Mouse (Mus musculus) monocyte, adult 2 months (primary cell): ENCODE data around the gene Arhgef15.
"Not testable (repeated sequence)": the region's sequence is repeated elsewhere in the genome, so short reads cannot be mapped to it uniquely, and the experiment has no call there.

Source experiments
- DNase-seq, 2 experiments: peaks; one replicate each; pipeline ENCODE4 v3.0.0; 2022; ENCODE audit warnings: low spot score in 2 of 2, low read depth in 1 of 2

The Arhgef15 gene

DNA sequence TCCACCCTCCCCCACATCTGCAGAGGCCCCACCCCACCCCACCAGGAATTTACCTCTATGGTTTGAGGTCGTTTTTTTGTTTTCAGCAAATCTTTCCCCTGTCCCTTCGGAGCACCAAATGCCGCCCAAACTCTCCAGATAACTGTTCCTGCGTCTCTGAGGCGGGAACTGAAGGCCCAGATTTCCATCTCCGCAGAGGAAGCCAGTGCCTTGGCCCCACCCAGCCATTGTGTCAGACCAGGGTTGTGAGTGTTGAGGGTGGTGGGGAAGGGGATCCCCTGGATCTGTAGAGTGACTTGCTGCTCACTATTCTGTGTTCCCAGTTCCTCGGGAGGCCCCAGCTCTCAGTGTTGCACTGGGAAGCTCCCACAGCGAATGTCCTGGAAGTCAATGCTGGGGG is at the start of gene Arhgef15:
Gene Arhgef15, minus strand, starts transcription at position 173 of the 400 bp plus-strand sequence.
- no peak for DNase-seq

DNA sequence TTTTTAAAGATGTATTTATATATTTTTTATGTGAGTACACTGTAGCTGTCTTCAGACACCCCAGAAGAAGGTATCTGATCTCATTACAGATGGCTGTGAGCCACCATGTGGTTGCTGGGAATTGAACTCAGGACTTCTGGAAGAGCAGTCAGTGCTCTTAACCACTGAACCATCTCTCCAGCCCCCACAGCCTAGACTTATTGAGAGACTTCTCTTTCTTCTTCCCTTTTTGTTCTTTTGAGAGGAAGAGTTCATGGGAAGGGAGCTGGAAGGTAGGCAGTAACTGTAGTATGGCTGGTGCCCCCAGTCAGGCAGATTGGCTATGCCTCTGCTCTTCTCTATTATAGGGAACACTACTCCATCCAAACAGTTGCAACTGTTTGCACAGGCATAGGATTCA is 49.3 kb upstream of the Arhgef15 start:
- DNase-seq = not testable (repeated sequence)

DNA sequence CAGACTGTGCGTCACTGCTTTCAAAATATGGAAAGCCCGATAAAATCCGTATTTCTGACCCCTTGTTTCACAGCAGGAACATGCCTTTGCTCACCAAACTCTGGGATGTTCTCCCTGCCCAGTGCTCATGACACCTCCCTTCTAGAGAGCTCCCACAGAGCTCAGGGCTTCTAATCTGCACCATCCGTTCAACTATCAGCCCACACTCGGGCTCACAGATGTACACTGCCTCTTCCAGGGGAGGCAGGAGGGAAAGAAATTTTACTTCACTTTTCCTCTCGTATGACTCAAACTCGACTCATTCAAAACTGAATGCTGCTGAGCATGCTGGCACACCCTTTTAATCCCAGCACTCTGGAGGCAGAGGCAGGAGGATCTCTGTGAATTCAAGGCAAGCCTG is 47.9 kb upstream of the Arhgef15 start:
- DNase-seq = no peak

DNA sequence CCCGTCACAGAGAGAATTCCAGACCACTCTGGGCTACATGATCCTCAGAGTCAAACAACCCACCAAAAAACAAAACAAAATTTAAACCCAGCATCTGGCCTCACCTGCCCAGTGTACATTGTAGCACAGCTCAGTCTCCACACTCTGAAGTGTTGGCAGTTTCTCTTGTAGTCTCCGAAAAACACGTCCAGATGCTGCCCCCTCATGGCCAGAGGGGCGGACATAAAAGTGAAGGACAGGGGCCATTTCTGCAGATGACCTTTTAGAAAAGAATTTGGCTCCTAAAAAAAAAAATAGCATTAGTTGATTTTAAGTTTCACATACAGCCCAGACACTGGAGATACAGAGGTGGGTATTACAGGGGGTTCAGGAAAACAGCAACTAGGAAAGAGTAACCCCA is 46.3 kb upstream of the Arhgef15 start:
- no peak for DNase-seq

- not testable (repeated sequence) for DNase-seq
Measured at GRCm38 (mm10) chr11:69002782-69003181, 45.5 kb upstream of the Arhgef15 start.

DNA sequence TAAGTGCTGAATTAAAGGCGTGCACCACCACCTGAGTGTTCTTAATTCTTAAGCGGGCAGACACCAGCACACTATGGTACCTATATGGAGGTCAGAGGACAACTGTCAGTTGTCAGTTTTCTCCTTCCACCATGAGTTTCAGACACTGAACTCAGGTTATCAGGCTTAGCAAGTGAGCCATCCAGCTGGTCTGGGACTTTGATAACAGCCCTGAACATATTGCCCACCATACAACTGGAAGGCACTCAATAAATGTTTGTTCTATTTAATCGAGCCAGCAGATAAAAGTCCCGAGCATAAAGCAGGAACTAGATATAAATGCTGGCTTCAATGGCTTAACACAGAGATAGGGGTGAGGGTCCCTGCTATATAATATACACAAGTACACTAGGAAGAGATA is 39.8 kb upstream of the Arhgef15 start:
- no peak for DNase-seq

DNA sequence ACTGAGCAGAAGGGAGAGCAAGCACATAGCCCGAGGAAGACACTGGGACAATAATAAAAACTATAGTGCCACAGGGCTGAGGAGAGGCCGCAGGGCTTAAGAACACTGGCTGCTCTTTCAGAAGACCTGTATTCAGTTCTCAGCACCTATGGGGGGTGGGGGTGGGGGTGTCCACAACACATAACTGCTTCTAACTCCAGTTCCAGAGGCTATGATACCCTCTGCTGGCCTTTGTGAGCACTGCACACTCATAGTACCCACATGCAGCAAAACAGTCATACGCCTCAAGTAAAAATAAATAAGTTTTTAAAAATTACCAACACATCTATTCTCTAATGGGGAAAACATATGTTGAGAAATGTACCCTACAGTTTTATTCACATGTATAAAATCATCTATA is 37.1 kb upstream of the Arhgef15 start:
- no peak for DNase-seq

DNA sequence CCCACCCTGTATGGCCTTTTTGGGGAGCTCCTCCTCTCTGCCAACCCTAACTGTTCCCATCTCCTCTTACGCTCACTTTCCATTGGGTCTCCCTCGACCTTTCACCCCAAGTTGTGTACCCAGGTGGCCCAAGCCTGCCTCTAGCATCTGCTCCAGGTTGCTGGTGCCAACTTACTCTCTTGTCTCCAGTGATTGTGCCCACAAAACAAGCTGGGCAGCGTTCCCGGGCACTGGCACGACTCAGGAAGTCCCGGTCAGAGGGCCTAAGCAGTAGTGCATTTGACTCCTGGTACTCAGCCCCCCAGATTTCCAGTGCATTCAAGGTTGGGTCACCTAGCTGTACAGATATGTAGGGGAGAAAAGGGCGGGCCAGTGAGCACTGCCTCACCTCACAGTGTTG is 35.8 kb upstream of the Arhgef15 start:
- DNase-seq = no peak

DNA sequence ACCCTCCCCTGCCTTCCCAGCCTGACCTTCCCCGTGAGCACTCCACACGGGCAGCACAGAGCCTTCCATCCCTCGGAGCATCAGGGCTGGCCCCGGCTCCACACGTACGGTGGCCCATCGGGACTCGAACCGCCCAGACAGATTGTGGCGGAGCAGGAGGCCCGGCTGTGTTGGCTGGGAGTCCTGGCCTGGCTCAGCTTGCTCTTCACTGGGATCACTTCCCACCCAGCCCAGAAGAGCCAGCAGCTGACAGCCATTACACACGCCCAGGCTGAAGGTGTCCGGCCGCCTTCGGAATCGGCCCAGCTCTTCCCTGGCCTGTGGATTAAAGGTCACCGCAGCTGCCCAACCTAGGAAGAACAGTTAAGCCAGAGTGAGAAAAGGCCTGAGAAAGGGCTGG is 31.1 kb upstream of the Arhgef15 start:
- no peak for DNase-seq

GRCm38 (mm10) chr11:68987365-68987882 is 30.1 kb upstream of the Arhgef15 start:
- DNase-seq = no peak

DNA sequence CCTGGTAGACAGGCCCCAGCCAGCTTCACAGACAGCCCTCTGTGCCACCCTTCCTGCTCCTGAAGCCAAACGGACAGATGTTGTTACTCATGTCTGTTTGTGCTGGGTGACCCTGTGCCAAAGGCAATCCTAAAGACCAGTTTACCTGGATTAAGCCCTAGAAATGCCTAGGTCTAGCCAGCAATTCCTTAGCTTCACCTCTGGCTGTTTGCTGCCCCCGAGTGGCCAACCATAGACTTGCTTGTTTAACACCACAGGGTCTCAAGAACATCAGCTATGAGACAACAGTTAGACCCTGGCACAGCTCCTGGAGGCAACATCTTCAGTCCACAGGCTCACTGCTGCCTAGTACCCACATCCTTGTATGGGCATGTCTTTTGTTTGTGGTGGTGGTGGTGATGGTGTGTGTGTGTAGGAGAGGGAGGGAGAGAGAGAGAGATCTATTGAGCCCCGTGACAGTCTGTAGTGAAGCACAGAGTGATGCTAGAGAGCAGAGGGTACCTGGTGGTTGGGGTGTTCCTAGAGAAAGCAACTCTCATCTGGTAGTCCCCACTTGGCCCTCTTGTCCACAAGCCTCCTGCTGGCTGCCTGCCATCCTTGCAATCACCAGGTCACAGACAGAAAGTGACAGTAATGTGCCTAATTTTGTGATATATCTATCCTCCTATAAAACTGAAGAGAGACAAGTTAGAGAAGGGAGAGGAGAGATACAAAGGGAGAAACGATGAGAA is 25.5 kb upstream of the Arhgef15 start:
- peak in 1 of 2 experiments; percentile 40 for DNase-seq

DNA sequence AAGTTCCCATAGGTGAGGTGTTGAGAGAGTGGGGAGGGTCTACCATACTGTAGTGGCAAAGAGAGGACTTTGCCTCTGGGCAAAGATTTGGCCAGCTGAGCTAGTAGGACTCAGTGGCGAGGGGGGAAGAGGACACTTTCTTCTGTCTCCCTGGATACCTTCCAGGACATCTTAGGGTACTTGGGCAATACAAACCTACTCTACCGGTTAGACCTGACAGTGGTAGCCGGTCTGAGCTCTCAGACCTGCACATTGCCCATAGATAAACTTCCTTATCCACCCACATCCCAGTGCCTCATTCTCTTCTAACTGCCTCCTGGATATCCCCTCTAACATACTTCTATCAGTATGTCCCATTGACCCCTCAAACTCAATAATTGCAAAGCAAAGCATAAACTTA is 23.6 kb upstream of the Arhgef15 start:
- no peak for DNase-seq

GRCm38 (mm10) chr11:68979320-68979733 is 22.0 kb upstream of the Arhgef15 start:
- DNase-seq = no peak

GRCm38 (mm10) chr11:68975601-68976000 is 18.3 kb upstream of the Arhgef15 start:
- no peak for DNase-seq

DNA sequence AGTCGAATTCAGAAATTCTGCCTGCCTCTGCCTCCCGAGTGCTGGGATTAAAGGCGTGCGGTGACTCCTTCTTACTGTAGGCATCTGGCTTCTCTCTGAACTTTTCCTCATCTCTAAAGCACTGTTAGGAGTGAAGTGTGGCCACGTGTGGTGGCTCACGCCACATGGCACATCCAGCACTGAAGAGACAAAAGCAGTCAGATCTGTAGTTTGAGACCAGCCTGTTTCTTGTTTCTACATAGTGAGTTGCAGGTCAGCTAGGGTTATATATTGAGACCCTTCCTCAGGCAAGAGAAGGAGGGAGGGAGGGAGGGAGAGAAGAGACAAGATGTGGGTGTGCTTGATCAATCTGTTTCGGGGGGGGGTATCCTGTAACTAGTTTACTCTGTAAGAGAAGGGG is 17.8 kb upstream of the Arhgef15 start, which contains the start of gene Rangrf:
Gene Rangrf, minus strand, starts transcription at position 101 of the 400 bp plus-strand sequence.
- DNase-seq = no peak

DNA sequence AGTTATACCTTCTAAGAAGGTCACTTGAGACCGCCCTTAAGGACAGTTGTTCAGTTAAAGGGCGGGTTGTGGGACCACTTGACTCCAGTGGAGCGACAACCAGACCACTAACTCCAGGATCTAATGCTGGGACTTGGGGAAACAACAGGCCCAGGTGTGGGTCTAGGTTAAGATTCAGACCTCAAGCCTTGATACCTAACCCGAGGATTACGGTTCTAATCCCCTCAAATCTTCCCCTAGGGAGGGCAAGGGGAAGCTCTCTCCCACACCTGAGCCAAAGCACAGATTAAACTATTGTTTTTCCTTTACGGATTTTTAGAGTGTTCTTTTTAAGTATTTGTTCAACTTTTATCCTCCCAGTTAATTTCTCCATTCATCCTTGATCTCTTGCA is 16.8 kb upstream of the Arhgef15 start:
- DNase-seq = no peak

DNA sequence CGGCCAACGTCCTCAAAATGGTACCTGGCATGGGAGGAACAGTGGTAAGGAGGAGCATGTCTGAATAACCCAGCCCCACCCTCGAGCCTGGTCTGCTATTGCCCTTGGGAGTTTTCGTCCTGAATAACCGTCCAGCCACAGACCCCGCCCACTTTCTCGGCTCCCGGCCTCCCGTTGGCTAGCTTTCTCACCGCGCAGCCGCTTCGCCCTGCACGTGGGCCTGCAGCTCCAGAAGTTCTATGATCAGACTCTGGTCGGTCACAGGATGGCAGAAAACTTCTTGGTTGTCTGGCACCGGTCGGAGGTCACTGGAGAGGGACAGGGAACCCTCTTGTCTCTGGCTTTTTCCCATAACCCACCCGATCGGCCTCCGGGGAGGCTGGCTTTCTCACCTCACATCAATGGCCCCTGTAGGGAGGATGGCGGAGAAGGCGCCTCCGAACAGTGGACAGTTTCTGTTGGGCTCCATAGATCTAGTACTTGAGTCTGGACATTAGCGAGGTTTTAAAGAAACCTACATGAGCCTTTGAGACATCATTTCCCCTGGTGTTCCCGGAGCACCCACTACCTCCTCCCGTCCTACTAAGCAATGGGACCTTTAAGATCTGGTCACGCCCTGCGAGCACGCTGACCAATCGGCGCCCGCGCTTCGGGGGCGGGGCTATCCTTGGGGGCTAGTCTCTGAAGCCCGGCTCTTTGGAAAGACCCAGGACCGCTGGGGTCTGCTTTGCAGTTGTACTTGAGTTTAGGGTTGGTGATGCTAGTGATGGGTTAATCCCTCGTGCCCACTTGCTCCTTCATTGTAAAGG is 16.2 kb upstream of the Arhgef15 start:
- peak; percentile 44 to 61 for DNase-seq

DNA sequence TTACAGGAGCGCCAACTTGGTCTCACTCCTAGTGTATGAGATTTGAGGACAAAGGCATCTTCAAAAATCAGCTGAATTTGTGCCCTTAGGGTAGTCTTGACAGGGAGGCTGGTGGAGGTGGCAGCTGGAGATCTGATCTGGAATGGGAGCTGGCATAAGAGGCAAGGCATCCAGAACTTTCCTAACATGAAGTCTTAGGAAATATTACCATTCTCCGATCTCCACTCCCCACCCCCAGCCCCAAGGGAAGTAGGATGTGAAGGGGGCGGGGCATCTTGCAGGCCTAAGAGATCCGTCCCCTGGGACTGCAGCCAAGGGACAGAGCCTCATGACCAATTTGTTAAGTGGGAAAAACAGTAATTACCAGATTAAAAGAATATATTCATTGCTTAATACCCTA is 13.0 kb upstream of the Arhgef15 start:
- no peak for DNase-seq

DNA sequence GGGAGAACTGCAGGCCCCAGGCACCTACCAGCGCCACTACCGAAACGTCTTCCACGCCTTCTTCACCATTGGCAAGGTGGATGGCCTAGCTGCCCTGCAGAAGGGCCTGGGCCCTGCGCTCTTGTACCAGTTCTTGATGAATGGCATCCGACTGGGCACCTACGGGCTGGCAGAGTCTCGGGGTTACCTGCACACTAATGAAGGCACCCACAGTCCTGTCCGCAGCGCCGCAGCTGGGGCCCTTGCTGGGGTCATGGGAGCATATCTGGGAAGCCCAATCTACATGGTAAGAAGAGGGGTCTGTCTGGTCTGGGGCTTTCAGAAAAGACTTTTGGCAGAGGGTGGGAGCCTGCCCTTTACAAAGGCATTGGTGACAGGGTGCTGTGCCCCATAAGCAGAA is 11.5 kb upstream of the Arhgef15 start:
- DNase-seq = no peak

DNA sequence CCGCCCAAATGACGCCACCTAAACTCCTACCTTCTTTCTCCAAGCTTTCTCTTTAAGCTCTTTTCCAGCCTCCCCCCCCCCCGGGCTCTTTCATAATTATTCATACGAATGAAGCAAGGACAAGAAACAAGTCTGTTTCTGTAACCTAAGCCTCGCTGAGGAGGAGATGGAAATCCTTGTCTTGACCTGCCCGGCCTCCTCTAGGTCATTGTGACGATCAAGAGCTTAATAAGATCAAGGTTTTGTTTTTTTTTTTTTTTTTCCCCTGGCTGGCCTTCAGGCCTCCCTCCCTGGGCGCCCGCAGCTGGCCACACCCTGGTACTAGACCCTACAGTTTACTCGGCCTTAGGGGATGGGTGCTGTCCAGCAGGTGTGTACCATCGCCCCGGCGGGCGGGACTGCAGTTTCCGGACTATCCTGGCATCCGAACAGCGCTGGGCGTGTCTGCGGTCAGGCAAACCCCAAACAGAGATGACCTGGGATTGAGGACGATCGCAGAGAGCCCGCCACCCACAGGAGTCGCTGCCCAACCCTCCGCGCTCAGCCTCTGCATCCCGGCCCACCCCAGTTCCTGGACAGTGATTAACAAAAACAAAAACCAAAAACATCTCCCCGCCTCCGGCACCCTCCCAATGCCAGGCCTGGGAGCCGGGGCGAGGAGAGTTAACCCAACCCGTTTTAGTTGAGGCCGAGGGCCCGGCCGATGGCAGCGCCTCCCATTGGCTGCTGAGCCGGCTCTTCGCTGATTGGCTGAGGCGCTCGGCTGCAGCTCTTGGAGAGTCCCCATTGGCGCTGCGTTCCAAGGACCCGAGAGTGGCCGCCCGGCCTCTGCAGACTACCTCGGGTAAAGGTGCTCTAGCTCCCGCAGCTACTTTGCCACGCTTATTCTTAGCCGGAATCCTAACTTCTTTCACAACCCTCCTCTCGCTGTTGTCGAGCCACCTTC is 10.3 kb upstream of the Arhgef15 start, which contains the start of gene Slc25a35:
Gene Slc25a35, plus strand, starts transcription at position 795 of the 946 bp plus-strand sequence.
- peak; percentile 37 to 72 for DNase-seq

DNA sequence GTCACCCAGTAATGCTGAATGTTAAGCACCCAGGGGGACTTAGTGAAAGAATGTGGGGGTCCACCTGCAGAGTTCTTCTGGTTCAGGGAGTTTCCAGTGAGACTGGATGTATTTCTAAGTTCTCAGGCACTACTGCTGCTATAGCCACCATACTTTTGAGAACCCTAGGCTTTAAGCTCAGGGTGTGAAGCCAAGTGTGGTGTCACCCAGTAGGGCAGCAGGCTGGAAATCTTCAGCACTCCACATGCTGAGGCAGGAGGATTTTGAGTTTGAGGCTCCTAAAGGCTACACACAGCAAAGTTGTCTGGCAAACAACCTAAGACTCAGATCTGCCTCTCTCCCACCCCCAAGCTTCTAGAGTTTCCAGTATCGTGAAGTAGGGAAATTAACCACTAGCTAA is 9.3 kb upstream of the Arhgef15 start:
- DNase-seq = no peak
